Mouse (Mus musculus): Measurements from ENCODE around the gene Ifi47. TPM values are rescaled to one million over a fixed set of nuclear protein-coding genes. Genes with fewer than 3 reads are reported as not detected.

Gene Ifi47
- polyA plus RNA-seq, 1 experiment from 2014 or later, result 0.96 TPM

DNA sequence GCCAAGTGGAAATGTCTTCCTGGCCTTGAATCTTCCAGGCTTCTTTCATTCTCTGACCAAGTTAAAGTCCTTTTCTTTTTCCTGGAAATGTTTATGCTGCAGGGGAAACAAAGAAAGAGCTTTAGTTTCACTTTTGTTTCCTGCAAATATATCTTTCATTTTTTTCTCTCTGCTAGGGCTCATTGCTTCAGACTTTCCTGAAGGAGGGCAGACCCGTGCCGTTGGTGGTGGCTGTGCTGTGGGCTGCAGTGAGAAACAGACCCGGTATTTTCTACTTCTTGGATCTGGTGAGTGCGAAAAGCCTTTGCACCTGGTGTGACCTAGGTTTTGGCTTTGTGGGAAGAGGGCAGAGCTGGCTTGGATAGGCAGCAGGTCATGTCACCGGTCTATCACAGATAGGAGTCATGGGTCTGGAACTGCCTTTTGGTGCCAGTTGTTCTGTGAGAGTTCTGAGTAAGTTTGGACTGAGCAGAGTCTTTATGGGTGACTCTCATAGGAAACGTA, 10.5 kb downstream of the Ifi47 start:
- no peaks in the 10 kb centered on the region for H3K36me3 ChIP-seq (ENCODE audit: control insufficient read depth, insufficient read depth, low read length)
- 73% methylated on average over 6 of the region's 6 CpGs for WGBS (ENCODE audit: insufficient replicate concordance)
- H3K9me3 ChIP-seq (replicated peaks; ENCODE audit: control insufficient read depth, low read length), result no peaks in the 10 kb centered on the region
- H3K27ac ChIP-seq (ENCODE audit: low read depth, low read length), result no peak overlapping the region
- no peaks in the 10 kb centered on the region for H3K27me3 ChIP-seq (ENCODE audit: control insufficient read depth, insufficient read depth, low read length)
- no peaks in the 10 kb centered on the region; the same call in 1 of the 2 replicates for H3K4me1 ChIP-seq (ENCODE audit: control insufficient read depth, insufficient read depth, low read length)
- H3K9ac ChIP-seq (ENCODE audit: low read depth, low read length), result no peak overlapping the region
- H3K4me3 ChIP-seq (ENCODE audit: low read depth, low read length), result no peak overlapping the region
- no peak overlapping the region for H3K4me2 ChIP-seq
- no peak for ATAC-seq (replicated peaks; ENCODE audit: insufficient number of reproducible peaks, low FRiP score, low TSS enrichment)

DNA sequence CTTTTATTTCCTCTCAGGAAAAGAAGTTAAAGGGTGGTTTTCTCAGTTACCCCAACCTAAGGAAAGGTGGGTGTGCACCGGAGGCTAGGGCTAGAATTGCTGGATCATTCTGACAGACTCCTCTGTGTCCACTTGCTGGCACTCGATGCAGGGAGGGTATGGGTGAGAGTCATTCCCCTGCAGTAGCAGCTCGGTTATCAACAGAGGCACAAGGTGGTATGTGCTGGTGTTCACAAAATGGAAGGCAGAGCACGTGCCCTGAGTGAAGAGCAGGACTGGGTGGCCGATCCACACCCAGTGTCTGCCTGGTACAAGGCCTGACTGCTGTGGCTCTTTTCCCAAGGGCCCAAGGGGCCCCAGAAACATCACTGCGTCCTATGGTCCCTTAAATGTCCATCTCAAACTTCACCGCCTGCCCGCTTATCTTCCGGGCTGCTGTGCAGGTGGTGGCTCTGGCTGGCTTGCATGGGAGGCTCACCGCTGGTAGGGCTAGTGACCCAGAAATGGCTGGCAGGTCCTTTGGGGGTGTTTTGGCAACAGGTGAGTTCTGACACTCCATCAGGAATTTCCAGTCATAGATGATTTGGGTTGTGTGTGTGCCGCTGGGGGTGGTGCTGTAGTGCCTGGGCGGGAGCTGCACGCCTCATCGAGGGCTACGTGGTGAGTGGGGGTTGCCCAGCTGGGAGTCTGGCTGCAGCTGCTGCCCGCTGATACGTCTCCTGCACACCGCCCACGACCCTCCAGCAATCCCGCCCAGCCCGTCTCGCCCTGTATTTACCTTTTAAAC, 11.6 kb downstream of the Ifi47 start:
- Histone ChIP-seq H3K9me3 (replicated peaks; ENCODE audit: control insufficient read depth, low read length) (no peaks in the 10 kb centered on the region), H3K9ac (ENCODE audit: low read depth, low read length) (peak overlapping the region; percentile 44; the same call in 1 of the 2 replicates), H3K27me3 (ENCODE audit: control insufficient read depth, insufficient read depth, low read length) (no peaks in the 10 kb centered on the region), H3K4me1 (ENCODE audit: control insufficient read depth, insufficient read depth, low read length) (no peaks in the 10 kb centered on the region; the same call in 1 of the 2 replicates), H3K4me3 (ENCODE audit: low read depth, low read length) (peak overlapping the region; percentile 16; the same call in 1 of the 2 replicates), H3K27ac (ENCODE audit: low read depth, low read length) (no peak overlapping the region), H3K36me3 (ENCODE audit: control insufficient read depth, insufficient read depth, low read length) (no peaks in the 10 kb centered on the region), H3K4me2 (peak overlapping the region; percentile 64)
- WGBS (ENCODE audit: insufficient replicate concordance), result 33% methylated on average over 22 of the region's 22 CpGs
- peak; percentile 83; the same call in 1 of the 2 replicates for ATAC-seq (replicated peaks; ENCODE audit: insufficient number of reproducible peaks, low FRiP score, low TSS enrichment)

DNA sequence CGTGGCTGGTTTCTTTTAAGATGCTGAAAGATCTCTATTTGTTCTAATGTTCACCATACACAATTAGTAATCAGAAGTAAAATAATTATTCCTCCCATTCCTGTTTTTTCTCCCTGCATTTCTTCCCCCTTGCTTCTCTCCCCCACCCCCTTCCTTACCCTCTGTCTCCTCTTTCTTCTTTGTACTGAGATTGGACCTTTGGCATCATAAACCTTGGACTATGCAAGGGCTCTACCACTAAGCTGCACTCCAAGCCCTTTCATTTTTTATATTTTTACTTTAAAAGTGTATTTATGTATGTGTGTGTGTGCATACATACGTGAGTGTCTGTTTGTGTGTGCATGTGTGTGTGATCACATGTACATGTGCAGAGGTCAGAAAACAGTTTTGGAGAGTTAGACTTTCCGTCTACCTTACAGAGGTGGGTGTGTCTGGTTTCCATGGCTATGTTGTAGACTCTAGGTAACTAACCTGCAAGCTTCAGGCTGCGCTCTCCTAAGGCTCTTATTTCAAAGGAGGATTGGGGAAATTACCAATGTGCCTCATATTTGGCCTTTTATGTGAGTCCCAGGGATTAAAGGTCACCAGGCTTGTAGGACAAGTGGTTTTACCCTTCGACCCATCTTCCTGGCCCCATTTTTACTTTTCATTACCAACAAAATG, 12.7 kb downstream of the Ifi47 start:
- Histone ChIP-seq H3K4me3 (ENCODE audit: low read depth, low read length) (no peak overlapping the region), H3K27me3 (ENCODE audit: control insufficient read depth, insufficient read depth, low read length) (no peaks in the 10 kb centered on the region), H3K9ac (ENCODE audit: low read depth, low read length) (no peak overlapping the region), H3K4me2 (no peak overlapping the region), H3K9me3 (replicated peaks; ENCODE audit: control insufficient read depth, low read length) (no peaks in the 10 kb centered on the region), H3K36me3 (ENCODE audit: control insufficient read depth, insufficient read depth, low read length) (no peaks in the 10 kb centered on the region), H3K27ac (ENCODE audit: low read depth, low read length) (no peak overlapping the region), H3K4me1 (ENCODE audit: control insufficient read depth, insufficient read depth, low read length) (no peaks in the 10 kb centered on the region; the same call in 1 of the 2 replicates)
- ATAC-seq (replicated peaks; ENCODE audit: insufficient number of reproducible peaks, low FRiP score, low TSS enrichment), result no peak
- 89% methylated on average over 5 of the region's 5 CpGs for WGBS (ENCODE audit: insufficient replicate concordance)

DNA sequence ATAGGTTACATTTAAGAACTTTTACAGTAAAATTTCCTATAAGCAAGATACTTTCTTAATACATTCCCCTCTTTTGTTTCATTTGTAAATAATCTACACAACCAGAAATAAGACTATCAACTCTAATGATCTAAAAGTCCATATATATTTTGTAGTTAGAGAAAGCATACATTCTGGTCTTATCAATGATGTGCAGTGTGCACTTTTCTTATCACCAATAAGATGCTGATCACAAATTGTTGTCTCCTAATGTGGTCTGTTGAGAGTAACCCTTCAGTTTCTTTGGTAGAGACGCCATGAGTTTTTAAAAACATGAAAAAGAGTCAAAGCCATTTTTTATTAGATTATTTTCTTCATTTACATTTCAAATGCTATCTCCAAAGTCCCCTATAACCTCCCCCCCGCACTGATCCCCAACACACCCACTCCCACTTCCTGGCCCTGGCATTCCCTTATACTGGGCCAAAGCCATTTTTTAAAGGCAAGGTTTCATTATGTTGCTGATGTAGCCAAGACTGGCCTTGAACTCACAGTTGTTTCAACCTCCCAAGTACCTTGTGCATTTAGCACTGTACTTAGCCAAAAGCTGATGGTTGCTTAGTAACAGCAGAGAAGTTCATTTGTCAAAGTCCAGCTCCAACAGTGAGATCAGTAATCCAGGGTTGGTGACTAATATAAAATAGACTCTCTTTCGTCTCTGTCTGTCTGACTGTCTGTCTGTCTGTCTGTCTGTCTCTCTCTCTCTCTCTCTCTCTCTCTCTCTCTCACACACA, 13.5 kb downstream of the Ifi47 start:
- Histone ChIP-seq H3K9me3 (replicated peaks; ENCODE audit: control insufficient read depth, low read length) (no peaks in the 10 kb centered on the region), H3K4me3 (ENCODE audit: low read depth, low read length) (no peak overlapping the region), H3K4me1 (ENCODE audit: control insufficient read depth, insufficient read depth, low read length) (no peaks in the 10 kb centered on the region; the same call in 1 of the 2 replicates), H3K27me3 (ENCODE audit: control insufficient read depth, insufficient read depth, low read length) (no peaks in the 10 kb centered on the region), H3K4me2 (no peak overlapping the region), H3K9ac (ENCODE audit: low read depth, low read length) (no peak overlapping the region), H3K27ac (ENCODE audit: low read depth, low read length) (no peak overlapping the region), H3K36me3 (ENCODE audit: control insufficient read depth, insufficient read depth, low read length) (no peaks in the 10 kb centered on the region)
- WGBS (ENCODE audit: insufficient replicate concordance), result 85% methylated on average over 3 of the region's 3 CpGs
- no peak for ATAC-seq (replicated peaks; ENCODE audit: insufficient number of reproducible peaks, low FRiP score, low TSS enrichment)

DNA sequence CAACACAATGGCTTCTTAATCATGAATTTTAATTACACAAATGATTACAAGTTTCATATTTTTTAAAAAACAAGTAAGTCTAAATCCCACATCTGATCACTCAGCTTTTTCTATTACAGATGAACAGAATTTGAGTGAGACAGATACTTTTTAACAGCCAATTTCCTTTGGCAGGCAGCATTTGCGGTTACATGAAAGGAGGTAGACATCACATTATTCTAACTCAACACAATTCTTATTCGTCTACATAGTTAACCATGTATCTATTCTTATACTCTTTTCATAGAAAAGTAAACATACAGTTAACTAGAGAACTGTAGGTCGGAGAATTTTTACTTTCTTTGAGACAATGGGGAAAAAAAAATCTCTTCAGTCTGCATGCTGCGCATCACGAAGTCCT, 14.2 kb downstream of the Ifi47 start:
- H3K9ac ChIP-seq (ENCODE audit: low read depth, low read length), result no peak overlapping the region
- 83% methylated on average over 5 of the region's 5 CpGs for WGBS (ENCODE audit: insufficient replicate concordance)
- H3K27ac ChIP-seq (ENCODE audit: low read depth, low read length), result no peak overlapping the region
- no peak overlapping the region for H3K4me2 ChIP-seq
- no peak for ATAC-seq (replicated peaks; ENCODE audit: insufficient number of reproducible peaks, low FRiP score, low TSS enrichment)
- H3K27me3 ChIP-seq (ENCODE audit: control insufficient read depth, insufficient read depth, low read length), result no peaks in the 10 kb centered on the region
- no peaks in the 10 kb centered on the region; the same call in 1 of the 2 replicates for H3K4me1 ChIP-seq (ENCODE audit: control insufficient read depth, insufficient read depth, low read length)
- no peaks in the 10 kb centered on the region for H3K36me3 ChIP-seq (ENCODE audit: control insufficient read depth, insufficient read depth, low read length)
- no peaks in the 10 kb centered on the region for H3K9me3 ChIP-seq (replicated peaks; ENCODE audit: control insufficient read depth, low read length)
- H3K4me3 ChIP-seq (ENCODE audit: low read depth, low read length), result no peak overlapping the region

DNA sequence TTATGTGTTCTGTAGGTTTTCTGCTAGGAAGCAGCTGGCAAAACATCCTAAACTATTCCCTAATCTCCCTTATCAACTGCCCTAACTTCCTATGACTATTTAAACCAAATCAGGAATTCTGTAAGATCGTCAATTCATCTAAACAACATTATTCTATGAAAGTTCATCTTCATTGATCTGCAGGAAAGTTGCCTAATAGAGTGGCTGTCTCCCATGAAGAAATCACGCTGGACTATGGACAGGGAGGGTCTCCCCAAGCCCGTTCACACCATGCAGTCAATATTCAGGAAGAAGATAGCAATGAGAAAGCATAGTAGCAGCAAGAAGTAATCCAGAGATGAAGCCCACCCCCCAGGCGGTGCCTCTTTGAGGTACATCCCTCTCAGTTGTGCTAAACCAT, 14.8 kb downstream of the Ifi47 start:
- H3K4me2 ChIP-seq, result no peak overlapping the region
- H3K4me3 ChIP-seq (ENCODE audit: low read depth, low read length), result no peak overlapping the region
- no peak overlapping the region for H3K9ac ChIP-seq (ENCODE audit: low read depth, low read length)
- H3K4me1 ChIP-seq (ENCODE audit: control insufficient read depth, insufficient read depth, low read length), result no peaks in the 10 kb centered on the region; the same call in 1 of the 2 replicates
- H3K27ac ChIP-seq (ENCODE audit: low read depth, low read length), result no peak overlapping the region
- H3K36me3 ChIP-seq (ENCODE audit: control insufficient read depth, insufficient read depth, low read length), result no peaks in the 10 kb centered on the region
- no peaks in the 10 kb centered on the region for H3K27me3 ChIP-seq (ENCODE audit: control insufficient read depth, insufficient read depth, low read length)
- H3K9me3 ChIP-seq (replicated peaks; ENCODE audit: control insufficient read depth, low read length), result no peaks in the 10 kb centered on the region
- no peak for ATAC-seq (replicated peaks; ENCODE audit: insufficient number of reproducible peaks, low FRiP score, low TSS enrichment)
- WGBS (ENCODE audit: insufficient replicate concordance), result 66% methylated on average over 4 of the region's 4 CpGs

DNA sequence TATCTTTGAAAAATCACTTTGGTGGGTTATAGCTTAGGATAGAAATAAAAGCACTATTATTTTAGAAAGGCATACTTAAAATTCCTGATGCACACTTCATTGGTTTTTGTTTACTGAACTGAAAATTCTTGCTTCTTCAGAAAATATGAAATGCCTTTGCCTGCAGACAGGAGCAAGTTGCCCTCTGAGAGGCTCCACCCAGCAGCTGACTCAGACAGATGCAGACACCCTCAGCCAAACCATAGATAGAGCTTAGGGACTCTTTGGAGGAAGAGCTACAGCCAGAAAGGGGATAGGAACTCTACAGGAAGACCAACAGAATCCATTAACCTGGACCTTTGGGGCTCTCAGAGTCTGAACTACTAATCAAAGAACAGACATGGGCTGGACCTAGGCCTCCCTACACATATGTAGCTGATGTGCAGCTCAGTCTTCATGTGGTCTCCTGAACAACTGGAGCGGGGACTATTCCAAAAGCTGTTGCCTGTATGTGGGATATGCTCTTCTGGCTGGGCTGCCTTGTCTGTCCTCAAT, 15.7 kb downstream of the Ifi47 start:
- H3K4me2 ChIP-seq, result no peak overlapping the region
- H3K36me3 ChIP-seq (ENCODE audit: control insufficient read depth, insufficient read depth, low read length), result no peaks in the 10 kb centered on the region
- no peak overlapping the region for H3K9ac ChIP-seq (ENCODE audit: low read depth, low read length)
- no peak overlapping the region for H3K4me3 ChIP-seq (ENCODE audit: low read depth, low read length)
- no peak overlapping the region for H3K27ac ChIP-seq (ENCODE audit: low read depth, low read length)
- no peak for ATAC-seq (replicated peaks; ENCODE audit: insufficient number of reproducible peaks, low FRiP score, low TSS enrichment)
- WGBS (ENCODE audit: insufficient replicate concordance), result 94% methylated on average over 1 of the region's 1 CpGs
- H3K4me1 ChIP-seq (ENCODE audit: control insufficient read depth, insufficient read depth, low read length), result no peaks in the 10 kb centered on the region; the same call in 1 of the 2 replicates
- no peaks in the 10 kb centered on the region for H3K27me3 ChIP-seq (ENCODE audit: control insufficient read depth, insufficient read depth, low read length)
- no peaks in the 10 kb centered on the region for H3K9me3 ChIP-seq (replicated peaks; ENCODE audit: control insufficient read depth, low read length)

DNA sequence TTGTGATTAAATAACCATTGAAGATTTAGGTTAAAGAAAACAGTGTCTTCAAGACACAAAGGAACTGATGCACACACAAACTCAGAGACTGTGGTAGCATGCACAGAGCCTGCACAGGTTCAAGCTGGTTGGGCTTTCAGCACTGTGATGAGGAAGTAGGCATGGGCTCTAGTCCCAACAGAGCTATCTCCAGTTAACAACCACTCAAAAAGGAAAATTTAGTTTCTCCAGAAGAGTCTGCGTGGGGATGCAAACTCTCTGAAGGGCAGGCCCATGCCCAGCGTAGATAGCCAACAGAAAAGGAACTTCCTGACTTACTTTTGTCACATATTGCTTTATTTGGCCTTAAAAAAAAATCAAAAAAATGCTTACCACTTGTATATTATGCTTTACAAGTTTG, 16.4 kb downstream of the Ifi47 start:
- H3K4me2 ChIP-seq, result no peak overlapping the region
- no peak overlapping the region for H3K27ac ChIP-seq (ENCODE audit: low read depth, low read length)
- WGBS (ENCODE audit: insufficient replicate concordance), result 67% methylated on average over 2 of the region's 2 CpGs
- no peak overlapping the region for H3K4me3 ChIP-seq (ENCODE audit: low read depth, low read length)
- no peak for ATAC-seq (replicated peaks; ENCODE audit: insufficient number of reproducible peaks, low FRiP score, low TSS enrichment)
- H3K4me1 ChIP-seq (ENCODE audit: control insufficient read depth, insufficient read depth, low read length), result no peaks in the 10 kb centered on the region; the same call in 1 of the 2 replicates
- no peaks in the 10 kb centered on the region for H3K9me3 ChIP-seq (replicated peaks; ENCODE audit: control insufficient read depth, low read length)
- no peak overlapping the region for H3K9ac ChIP-seq (ENCODE audit: low read depth, low read length)
- no peaks in the 10 kb centered on the region for H3K27me3 ChIP-seq (ENCODE audit: control insufficient read depth, insufficient read depth, low read length)
- H3K36me3 ChIP-seq (ENCODE audit: control insufficient read depth, insufficient read depth, low read length), result no peaks in the 10 kb centered on the region

All from heart, embryonic 11.5 days (tissue).